Mouse (Mus musculus) central nervous system, embryonic 11.5 days (tissue): ENCODE measurements around the gene Runx3. TPM values are rescaled to one million over a fixed set of nuclear protein-coding genes. Genes with fewer than 3 reads are reported as not detected.

Experiments used
- polyA plus RNA-seq: library from polyadenylated mRNA; depleted of rRNA; stranded (reverse); fragments of >200 nt; gene quantifications from 2 replicates; pipeline ENCODE4 v1.2.3, GENCODE M21; 2012; rRNA removed

The Runx3 gene
- 0.26 and 1.4 TPM in 2 replicates for polyA plus RNA-seq

DNA sequence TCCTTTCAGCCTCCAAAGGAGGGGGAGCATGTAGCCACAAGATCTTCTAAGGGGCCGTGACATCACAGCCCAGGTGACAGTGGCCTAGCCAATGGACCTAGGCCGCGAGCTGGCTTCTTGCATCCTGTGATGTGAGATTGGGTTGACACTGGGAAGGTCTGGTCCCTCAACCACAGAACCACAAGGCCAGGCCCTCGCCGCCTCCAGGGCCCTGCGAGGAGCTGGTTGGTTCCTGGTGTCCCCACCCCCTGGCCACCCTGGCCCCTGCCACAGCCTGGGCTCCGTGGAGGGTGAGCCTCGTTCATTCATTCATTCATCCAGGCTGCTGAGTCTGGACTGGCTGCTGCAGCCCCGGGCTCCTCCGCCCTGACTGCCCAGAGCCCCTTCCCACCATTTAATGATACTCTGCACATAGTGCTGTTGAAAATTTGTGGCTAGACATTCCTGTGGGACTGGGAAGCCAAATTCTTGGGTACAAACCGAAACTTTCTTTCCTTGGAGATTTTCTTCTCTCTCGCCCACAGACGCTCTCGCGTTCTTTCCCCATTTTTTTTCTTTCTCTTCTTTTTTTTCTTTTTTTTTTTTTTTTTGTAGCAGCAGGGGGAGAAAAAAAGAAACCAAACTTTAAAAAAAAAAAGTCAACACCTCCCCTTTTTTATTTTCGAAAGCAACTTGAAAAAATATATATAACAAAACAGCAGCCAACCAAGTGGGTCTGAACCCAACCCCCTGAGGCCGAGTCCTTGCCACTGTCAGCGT lies at the start of gene Runx3:
Gene Runx3 (plus strand): TSS at position 311 of the 759 bp plus-strand sequence.

Other genes starting within 250 kb of the Runx3 start
- gene Tmem50a, start 205.6 kb upstream of the Runx3 start, polyA plus RNA-seq: 91.3 and 98.5 TPM in 2 replicates
- gene Rsrp1, start 197.1 kb upstream of the Runx3 start, polyA plus RNA-seq: 406 and 438 TPM in 2 replicates
- 70.0 and 114 TPM in 2 replicates for gene Syf2, start 189.8 kb upstream of the Runx3 start, polyA plus RNA-seq
- 84.2 and 90.3 TPM in 2 replicates for gene Clic4, start 152.2 kb downstream of the Runx3 start, polyA plus RNA-seq
- 156 and 173 TPM in 2 replicates for gene Srrm1, start 232.7 kb downstream of the Runx3 start, polyA plus RNA-seq